Mouse (Mus musculus) heart, adult 2 months (tissue): ENCODE measurements at regions not wholly inside any gene's neighbourhood (a gene's known extent, or its start where the extent isn't known, plus 50 kb on each side); places are given as distances from the start of the nearest gene placed in this dataset.

Experiments
- DNase-seq, 2 experiments: peaks; one replicate each; pipeline ENCODE4 v3.0.0; 2021
- H3K27ac ChIP-seq: fragments of 200-600 bp; 2 replicates; pipeline ENCODE4 v1.8.1; 2022
- H3K27me3 ChIP-seq: fragments of 200-500 bp; 2 replicates; pipeline ENCODE4 v1.6.1; 2012; ENCODE audit warnings: mild to moderate bottlenecking, low read length, inconsistent platforms, mixed read lengths; ENCODE audit not compliant: control insufficient read depth, insufficient read depth
- H3K36me3 ChIP-seq: fragments of 200-500 bp; 2 replicates; pipeline ENCODE4 v1.6.1; 2012; ENCODE audit warnings: low read length, inconsistent platforms; ENCODE audit not compliant: control insufficient read depth, insufficient read depth
- H3K4me1 ChIP-seq: fragments of 200-500 bp; 2 replicates; pipeline ENCODE4 v1.6.1; 2011; ENCODE audit warnings: low read length; ENCODE audit not compliant: control insufficient read depth, insufficient read depth
- H3K4me3 ChIP-seq: fragments of 200-600 bp; 2 replicates; pipeline ENCODE4 v1.8.1; 2022
- H3K79me2 ChIP-seq: fragments of 200-500 bp; replicated peaks from 2 replicates; pipeline ENCODE4 v1.6.1; 2012; ENCODE audit warnings: mild to moderate bottlenecking, inconsistent platforms, low read length, moderate library complexity, mixed read lengths; ENCODE audit not compliant: control insufficient read depth, insufficient read depth
- H3K9ac ChIP-seq: fragments of 200-500 bp; 2 replicates; pipeline ENCODE4 v1.6.1; 2012; ENCODE audit warnings: low read depth, mild to moderate bottlenecking, control low read depth, inconsistent platforms, low read length, mixed read lengths
- CTCF ChIP-seq: fragments of 200-600 bp; IDR thresholded peaks from 2 replicates; pipeline ENCODE4 v1.8.1; 2022; ENCODE audit warnings: antibody characterized with exemption, mild to moderate bottlenecking, moderate library complexity
- EP300 ChIP-seq: fragments of 200-500 bp; IDR thresholded peaks from 2 replicates; pipeline ENCODE4 v1.6.1; 2011; ENCODE audit warnings: low read depth, low read length, control low read depth; ENCODE audit not compliant: insufficient read depth
- POLR2A ChIP-seq: fragments of 200-500 bp; IDR thresholded peaks from 2 replicates; pipeline ENCODE4 v1.6.1; 2011; ENCODE audit warnings: mild to moderate bottlenecking, low read depth, low read length, control low read depth; ENCODE audit not compliant: insufficient read depth
- WGBS: fragments of 180-500 bp; shearing (Covaris S2); methylation state at CpG from one replicate; pipeline ENCODE4 v1.1.7; 2018; 5-methylcytosine and 5-hydroxymethylcytosine counted together
- intact Hi-C: fragments of 180-260 bp; cut with DNase I; formaldehyde crosslinking; loops from one replicate; pipeline ENCODE4 v1.15.1; 2025

- peak; percentile 45 to 76 for DNase-seq
- intact Hi-C loops, result loop anchor here (10.0 kb wide), 1 partner anchor 476 kb away; the partner anchor contains the start of gene Mn1
- Histone ChIP-seq H3K9ac (no peak overlapping the region), H3K79me2 (no peaks in the 10 kb centered on the region), H3K27ac (peak overlapping the region; percentile 58), H3K4me3 (no peak overlapping the region), H3K36me3 (no peaks in the 10 kb centered on the region), H3K4me1 (peaks cover 8% of the 10 kb centered on the region), H3K27me3 (peaks cover 2% of the 10 kb centered on the region; the same call in 1 of the 2 replicates)
- no peak for TF ChIP-seq CTCF
- TF ChIP-seq POLR2A, result no peak
- no peak for TF ChIP-seq EP300
- WGBS, result 51% methylated on average over 8 of the region's 8 CpGs
These were observed 157.6 kb downstream of the Gm26897 start for GRCm38 (mm10) chr5:111891261-111891693.

DNA sequence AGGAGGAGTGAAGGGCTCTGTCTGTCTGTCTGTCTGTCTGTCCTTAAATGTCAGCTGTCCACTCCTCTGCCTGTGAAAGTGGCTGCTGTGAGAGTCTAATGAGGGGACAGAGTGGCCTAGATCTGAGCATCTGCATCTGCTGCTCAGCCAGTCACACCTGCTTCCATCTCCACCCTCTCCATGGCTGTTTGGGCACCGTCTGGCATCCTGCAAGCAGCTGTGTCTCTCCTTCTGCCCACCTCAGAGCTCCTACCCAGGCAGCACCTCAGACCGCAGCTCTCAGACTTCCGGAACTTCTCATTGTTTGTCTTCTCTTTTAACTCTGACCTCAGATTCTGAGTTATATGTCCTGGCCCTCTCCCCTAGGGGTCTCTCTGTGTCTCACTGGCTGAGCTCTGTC lies 159.2 kb downstream of the Gm26897 start:
- DNase-seq, result no peak
- H3K27me3 ChIP-seq, result peaks cover 2% of the 10 kb centered on the region; the same call in 1 of the 2 replicates
- H3K9ac ChIP-seq, result no peak overlapping the region
- no peak overlapping the region for H3K27ac ChIP-seq
- no peak overlapping the region for H3K4me3 ChIP-seq
- WGBS, result 44% methylated on average over 3 of the region's 3 CpGs
- TF ChIP-seq CTCF (no peak), POLR2A (no peak), EP300 (no peak)
- no peaks in the 10 kb centered on the region for H3K79me2 ChIP-seq
- H3K4me1 ChIP-seq, result peaks cover 8% of the 10 kb centered on the region
- H3K36me3 ChIP-seq, result no peaks in the 10 kb centered on the region
- intact Hi-C loops, result loop anchor here (10.0 kb wide), 1 partner anchor 478 kb away; the partner anchor contains the start of gene Mn1

DNA sequence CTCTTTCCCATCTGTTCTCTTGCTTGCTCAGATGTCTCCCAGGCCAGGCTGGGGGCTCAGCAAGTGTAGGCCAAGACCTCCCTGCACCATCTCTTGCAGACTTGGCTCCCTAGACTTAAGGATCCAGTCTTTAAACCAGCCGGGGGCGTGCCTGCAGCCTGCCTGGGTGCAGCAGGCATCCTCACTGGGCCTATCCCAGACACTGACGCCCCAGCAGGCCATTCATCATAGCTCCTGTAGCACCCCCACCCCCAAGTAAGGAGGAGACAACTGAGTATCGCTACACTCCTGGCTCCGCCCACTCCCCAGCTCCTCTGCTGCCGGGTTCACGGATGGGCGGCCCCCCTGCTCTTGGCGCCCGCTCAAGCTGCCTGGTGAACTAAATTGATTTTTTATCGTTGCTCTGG lies 160.2 kb downstream of the Gm26897 start:
- no peak overlapping the region for H3K4me3 ChIP-seq
- TF ChIP-seq POLR2A (no peak), CTCF (no peak), EP300 (no peak)
- DNase-seq, result peak; percentile 60 to 72
- peaks cover 8% of the 10 kb centered on the region for H3K4me1 ChIP-seq
- peaks cover 2% of the 10 kb centered on the region; the same call in 1 of the 2 replicates for H3K27me3 ChIP-seq
- H3K79me2 ChIP-seq, result no peaks in the 10 kb centered on the region
- H3K36me3 ChIP-seq, result no peaks in the 10 kb centered on the region
- H3K9ac ChIP-seq, result no peak overlapping the region
- intact Hi-C loops, result loop anchor here (10.0 kb wide), 1 partner anchor 479 kb away; the partner anchor contains the start of gene Mn1
- H3K27ac ChIP-seq, result no peak overlapping the region
- 4% methylated on average over 11 of the region's 11 CpGs for WGBS

DNA sequence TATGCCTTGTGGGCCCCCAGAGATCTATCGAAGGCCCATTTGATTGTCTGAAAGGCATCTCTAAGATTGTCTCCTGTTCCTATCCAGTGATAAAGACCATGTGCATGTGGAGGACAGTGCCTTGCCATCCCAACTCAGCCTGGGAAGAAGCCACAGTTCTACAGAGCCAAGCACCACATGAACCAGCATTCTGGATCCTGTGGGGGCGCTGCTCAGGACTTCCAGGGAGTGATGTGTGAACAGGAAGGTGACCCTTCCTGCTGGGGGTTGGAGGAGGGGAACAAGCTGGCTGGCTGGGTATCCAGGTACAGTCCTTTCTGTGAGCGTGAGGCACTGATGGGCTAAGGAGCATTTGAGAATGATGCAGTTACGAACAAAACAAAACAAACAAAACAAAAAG lies 163.8 kb downstream of the Gm26897 start:
- intact Hi-C loops, result loop anchor here (10.0 kb wide), 1 partner anchor 483 kb away; the partner anchor contains the start of gene Mn1
- TF ChIP-seq EP300 (no peak), CTCF (0 out of 2 replicates have a peak, but pooled peaks have one; percentile 1), POLR2A (no peak)
- H3K4me1 ChIP-seq, result peaks cover 4% of the 10 kb centered on the region; the same call in 1 of the 2 replicates
- no peak for DNase-seq
- peaks cover 2% of the 10 kb centered on the region; the same call in 1 of the 2 replicates for H3K27me3 ChIP-seq
- H3K9ac ChIP-seq, result no peak overlapping the region
- H3K79me2 ChIP-seq, result no peaks in the 10 kb centered on the region
- WGBS, result 65% methylated on average over 4 of the region's 4 CpGs
- H3K4me3 ChIP-seq, result no peak overlapping the region
- no peak overlapping the region for H3K27ac ChIP-seq
- no peaks in the 10 kb centered on the region for H3K36me3 ChIP-seq

DNA sequence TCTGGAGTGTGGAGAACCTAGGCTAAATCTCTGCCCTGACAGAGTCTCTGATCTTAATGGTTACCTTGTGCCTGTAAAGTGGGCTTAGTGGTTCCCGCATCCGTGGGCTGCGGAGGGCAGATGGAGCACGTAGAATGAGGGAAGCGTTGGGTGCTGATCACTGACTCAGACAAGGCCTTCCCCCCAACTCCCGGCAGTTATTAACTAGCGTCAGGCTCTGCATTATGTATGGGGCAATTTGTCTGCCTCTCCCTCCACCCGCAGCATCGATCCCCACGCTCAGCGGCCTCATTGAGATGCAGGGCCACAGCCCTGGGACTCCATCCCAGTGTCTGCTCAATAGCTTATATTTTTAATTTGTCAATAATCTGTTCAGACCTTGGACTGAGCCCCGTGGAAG lies 164.8 kb downstream of the Gm26897 start:
- no peak for DNase-seq
- no peak for TF ChIP-seq POLR2A
- no peak for TF ChIP-seq EP300
- no peak for TF ChIP-seq CTCF
- Histone ChIP-seq H3K4me3 (no peak overlapping the region), H3K9ac (no peak overlapping the region), H3K36me3 (no peaks in the 10 kb centered on the region), H3K27ac (no peak overlapping the region), H3K79me2 (no peaks in the 10 kb centered on the region), H3K4me1 (peaks cover 4% of the 10 kb centered on the region; the same call in 1 of the 2 replicates), H3K27me3 (peaks cover 2% of the 10 kb centered on the region; the same call in 1 of the 2 replicates)
- intact Hi-C loops, result loop anchor here (10.0 kb wide), 1 partner anchor 484 kb away; the partner anchor contains the start of gene Mn1
- 78% methylated on average over 12 of the region's 12 CpGs for WGBS

DNA sequence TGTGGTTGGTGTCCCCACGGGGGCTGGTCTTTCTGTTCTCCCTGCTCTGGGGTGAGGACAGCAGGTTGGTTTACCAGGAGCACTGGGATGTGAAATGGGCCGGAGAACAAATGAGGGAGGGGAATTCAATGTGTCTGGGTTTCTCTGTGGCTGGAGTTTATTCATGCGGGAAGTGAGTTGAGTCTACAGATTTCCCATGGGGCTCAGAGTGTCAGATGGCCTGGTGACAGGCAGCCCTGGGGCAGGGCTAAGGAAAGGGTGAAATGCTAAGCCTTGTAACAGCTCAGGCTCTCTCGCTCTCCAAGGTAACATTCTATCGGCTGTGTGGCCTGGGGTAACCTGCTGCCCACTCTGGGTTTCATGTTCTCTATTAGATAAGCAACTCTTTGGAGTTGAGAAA lies 167.5 kb downstream of the Gm26897 start:
- H3K4me3 ChIP-seq, result no peak overlapping the region
- H3K9ac ChIP-seq, result no peak overlapping the region
- WGBS, result 54% methylated on average over 5 of the region's 5 CpGs
- H3K27me3 ChIP-seq, result no peaks in the 10 kb centered on the region
- H3K27ac ChIP-seq, result no peak overlapping the region
- H3K36me3 ChIP-seq, result no peaks in the 10 kb centered on the region
- H3K79me2 ChIP-seq, result no peaks in the 10 kb centered on the region
- H3K4me1 ChIP-seq, result no peaks in the 10 kb centered on the region
- no peak for TF ChIP-seq EP300
- TF ChIP-seq POLR2A, result no peak
- no peak for TF ChIP-seq CTCF
- intact Hi-C loops, result no loop called here
- no peak for DNase-seq
